Mouse (Mus musculus): ENCODE measurements around the gene Gpc6.

Gene Gpc6

DNA sequence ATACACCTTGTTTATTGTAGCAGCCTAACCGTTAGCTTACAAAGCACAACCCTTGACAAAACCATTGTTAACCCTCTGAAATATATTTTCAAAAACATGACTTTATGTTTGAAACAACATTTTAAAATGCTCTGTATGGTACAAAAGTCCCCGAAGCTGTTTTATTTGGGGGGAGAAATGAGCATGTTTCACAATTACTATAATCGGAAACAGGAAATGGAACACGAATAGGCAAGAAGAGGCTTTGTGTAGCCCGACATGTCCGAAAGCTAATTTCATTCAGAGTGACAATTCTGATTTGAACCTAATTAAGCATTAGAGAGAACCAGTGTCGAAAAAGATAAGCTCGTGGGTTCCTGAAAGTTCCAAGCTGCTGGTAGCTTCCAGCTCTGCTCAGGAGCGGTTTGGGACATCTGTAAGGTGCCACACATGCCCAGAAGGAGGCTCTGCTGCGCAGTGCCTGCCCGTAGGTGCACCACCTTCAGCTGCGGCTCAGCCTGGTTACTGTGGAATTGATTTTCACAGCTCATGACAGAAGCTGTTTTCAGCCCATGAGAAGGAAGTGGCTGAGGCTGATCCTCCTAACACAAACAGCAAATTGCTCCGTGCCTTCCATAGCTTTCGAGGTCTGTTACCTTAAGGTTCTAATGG is 12.9 kb downstream of the Gpc6 start:
- no peaks in the 10 kb centered on the region for H3K27me3 ChIP-seq (ENCODE audit: control insufficient read depth, insufficient read depth, low read length, poor library complexity, severe bottlenecking)
- no peaks in the 10 kb centered on the region for H3K36me3 ChIP-seq (ENCODE audit: control insufficient read depth, insufficient read depth, low read length, poor library complexity, severe bottlenecking)
- DNase-seq (ENCODE audit: low read depth, low spot score), result no peak

DNA sequence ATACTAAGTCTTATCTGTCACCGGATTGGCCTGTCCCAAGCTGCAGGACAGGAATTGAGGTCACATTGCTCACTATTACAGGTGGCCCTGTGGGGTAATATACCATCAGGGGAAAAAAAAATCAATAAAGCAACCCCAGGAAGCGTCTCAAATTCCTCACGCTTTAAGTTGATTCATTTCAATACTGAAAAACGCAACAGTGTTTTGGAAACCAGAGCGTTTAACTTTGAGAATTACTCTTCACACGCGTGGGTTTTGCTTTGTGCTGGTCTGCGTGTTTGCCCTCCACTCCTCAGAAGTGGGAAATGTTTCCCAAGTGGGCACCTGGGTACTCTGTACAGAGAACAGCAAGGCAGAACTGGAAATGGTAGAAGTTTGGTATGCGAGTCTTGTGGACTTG is 13.6 kb downstream of the Gpc6 start:
- no peaks in the 10 kb centered on the region for H3K27me3 ChIP-seq (ENCODE audit: control insufficient read depth, insufficient read depth, low read length, poor library complexity, severe bottlenecking)
- no peak for DNase-seq (ENCODE audit: low read depth, low spot score)
- H3K36me3 ChIP-seq (ENCODE audit: control insufficient read depth, insufficient read depth, low read length, poor library complexity, severe bottlenecking), result no peaks in the 10 kb centered on the region

DNA sequence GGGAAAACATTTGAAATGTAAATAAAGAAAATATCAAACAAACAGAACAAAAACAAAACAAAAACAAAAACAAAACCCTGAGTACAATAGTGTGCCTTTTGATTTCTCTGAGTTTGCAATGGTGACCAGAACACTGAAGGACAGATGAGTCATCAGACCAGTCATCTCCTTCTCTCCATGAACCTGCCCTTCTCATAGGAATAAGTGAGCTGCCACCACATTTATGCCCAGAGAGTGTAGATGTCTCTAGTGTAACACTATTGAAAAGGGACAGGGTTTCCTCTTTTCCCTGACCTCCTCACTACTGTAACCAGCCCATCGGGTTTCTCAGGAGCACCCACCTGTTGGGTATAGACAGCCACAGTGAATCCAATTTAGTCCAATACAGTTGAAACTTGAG is 14.4 kb downstream of the Gpc6 start:
- Histone ChIP-seq H3K36me3 (ENCODE audit: control insufficient read depth, insufficient read depth, low read length, poor library complexity, severe bottlenecking) (no peaks in the 10 kb centered on the region), H3K27me3 (ENCODE audit: control insufficient read depth, insufficient read depth, low read length, poor library complexity, severe bottlenecking) (no peaks in the 10 kb centered on the region)
- no peak for DNase-seq (ENCODE audit: low read depth, low spot score)

DNA sequence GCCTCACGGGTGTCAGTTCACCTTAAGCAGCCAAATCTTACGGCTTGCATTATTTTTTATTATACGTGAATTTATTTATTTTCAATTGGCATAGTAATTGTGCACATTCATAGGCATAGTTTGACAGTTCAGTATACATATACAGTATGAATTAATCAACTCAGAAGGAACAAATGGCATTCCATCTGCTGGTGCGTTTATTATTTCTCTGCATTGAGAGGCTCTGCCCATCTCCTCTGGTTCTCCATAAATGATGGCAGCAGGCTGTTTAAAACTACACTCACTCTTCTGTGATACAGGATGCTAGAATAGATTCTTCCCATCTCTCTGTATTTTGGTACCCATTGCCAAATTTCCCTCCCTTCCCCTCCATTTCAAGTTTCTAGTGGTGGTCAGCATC is 16.7 kb downstream of the Gpc6 start:
- Histone ChIP-seq H3K36me3 (ENCODE audit: control insufficient read depth, insufficient read depth, low read length, poor library complexity, severe bottlenecking) (no peaks in the 10 kb centered on the region), H3K27me3 (ENCODE audit: control insufficient read depth, insufficient read depth, low read length, poor library complexity, severe bottlenecking) (no peaks in the 10 kb centered on the region)
- DNase-seq (ENCODE audit: low read depth, low spot score), result no peak

DNA sequence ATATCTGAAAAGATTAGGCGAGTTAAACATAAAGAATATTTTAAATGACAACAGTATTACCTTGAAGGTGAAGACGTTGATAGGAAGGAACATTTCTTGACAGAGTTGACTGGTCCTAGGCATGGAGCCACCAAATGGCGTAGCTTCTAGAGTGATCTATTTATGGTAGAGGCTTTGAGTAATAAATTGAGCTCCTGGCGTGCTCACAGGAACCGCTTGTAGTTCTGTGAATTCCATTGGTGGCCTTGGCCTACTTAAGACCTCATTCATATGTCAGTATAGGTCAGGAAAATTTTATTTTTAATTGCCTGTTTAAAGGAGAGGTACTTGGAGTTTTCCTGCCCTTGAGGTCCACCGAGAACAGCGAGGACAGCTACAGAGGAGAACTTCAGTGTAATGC is 18.6 kb downstream of the Gpc6 start:
- Histone ChIP-seq H3K36me3 (ENCODE audit: control insufficient read depth, insufficient read depth, low read length, poor library complexity, severe bottlenecking) (no peaks in the 10 kb centered on the region), H3K27me3 (ENCODE audit: control insufficient read depth, insufficient read depth, low read length, poor library complexity, severe bottlenecking) (no peaks in the 10 kb centered on the region)
- DNase-seq (ENCODE audit: low read depth, low spot score), result no peak

DNA sequence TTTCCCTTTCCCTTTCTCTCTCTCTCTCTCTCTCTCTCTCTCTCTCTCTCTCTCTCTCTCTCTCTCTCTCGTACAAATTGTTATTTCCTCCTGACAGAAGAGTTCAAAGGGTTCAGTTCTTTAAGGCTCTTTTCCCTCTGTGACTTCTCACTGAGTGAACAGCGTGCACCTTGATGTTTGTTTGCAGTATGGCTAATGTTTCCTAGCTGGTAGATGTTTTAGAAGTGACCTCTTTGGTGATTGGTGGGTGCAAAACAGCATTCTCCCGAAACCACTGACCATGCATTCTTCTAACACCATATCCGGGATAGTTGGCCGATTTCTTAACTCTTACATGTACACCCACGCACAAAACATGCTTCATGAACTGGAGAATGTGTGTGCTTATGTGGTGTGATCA is 20.9 kb downstream of the Gpc6 start:
- Histone ChIP-seq H3K36me3 (ENCODE audit: control insufficient read depth, insufficient read depth, low read length, poor library complexity, severe bottlenecking) (no peaks in the 10 kb centered on the region), H3K27me3 (ENCODE audit: control insufficient read depth, insufficient read depth, low read length, poor library complexity, severe bottlenecking) (no peaks in the 10 kb centered on the region)
- no peak for DNase-seq (ENCODE audit: low read depth, low spot score)

DNA sequence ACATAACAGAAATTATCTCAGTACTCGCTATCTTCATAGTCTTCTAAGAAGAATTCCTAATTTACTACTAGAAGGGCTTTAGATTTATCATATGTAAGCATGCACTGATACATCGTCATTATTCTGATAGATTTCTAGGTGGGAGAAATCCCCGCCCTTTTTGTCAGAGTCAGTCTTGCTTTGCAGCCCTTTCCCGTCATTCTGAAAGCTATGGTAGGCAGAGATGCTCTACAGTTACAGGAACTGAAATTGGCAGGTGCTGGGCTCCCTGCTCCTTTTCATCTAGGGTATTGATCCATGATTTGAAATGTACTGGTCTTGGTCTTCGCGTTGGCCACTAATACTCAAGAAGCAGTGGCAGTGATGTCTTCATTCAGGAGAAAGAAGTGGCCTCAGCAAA is 22.3 kb downstream of the Gpc6 start:
- no peak for DNase-seq (ENCODE audit: low read depth, low spot score)
- no peaks in the 10 kb centered on the region for H3K27me3 ChIP-seq (ENCODE audit: control insufficient read depth, insufficient read depth, low read length, poor library complexity, severe bottlenecking)
- no peaks in the 10 kb centered on the region for H3K36me3 ChIP-seq (ENCODE audit: control insufficient read depth, insufficient read depth, low read length, poor library complexity, severe bottlenecking)

DNA sequence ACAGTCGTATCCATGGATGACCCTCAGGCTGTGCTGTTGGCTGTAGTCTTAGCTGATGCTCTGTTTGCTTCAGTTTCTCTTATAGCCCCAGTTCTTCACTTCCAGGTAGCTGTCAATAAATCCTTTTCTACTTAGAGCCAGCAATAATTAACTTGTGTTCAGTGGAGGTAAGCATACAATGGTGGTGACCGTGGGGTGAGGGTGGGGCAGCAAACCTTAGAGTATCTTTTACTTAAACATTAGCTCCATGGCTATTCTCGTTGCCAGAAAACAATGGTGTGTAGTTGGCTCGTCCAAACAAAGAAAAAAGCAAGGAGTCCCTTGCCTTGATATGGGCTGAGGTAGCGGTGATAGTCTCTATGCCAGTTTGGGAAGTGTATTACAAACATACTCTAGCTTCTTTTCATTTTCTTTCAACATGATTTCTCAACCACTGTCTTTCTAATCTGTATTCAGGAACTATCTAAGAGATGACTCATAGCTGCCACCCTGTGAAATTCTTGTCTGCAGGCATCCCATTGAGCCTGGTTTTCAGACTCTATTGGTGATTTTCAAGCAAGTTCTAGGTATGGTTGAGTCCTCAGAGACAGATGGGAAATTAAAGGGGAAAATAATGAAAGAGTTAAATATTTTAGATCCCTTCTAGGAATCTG is 22.9 kb downstream of the Gpc6 start:
- no peak for DNase-seq (ENCODE audit: low read depth, low spot score)
- Histone ChIP-seq H3K36me3 (ENCODE audit: control insufficient read depth, insufficient read depth, low read length, poor library complexity, severe bottlenecking) (no peaks in the 10 kb centered on the region), H3K27me3 (ENCODE audit: control insufficient read depth, insufficient read depth, low read length, poor library complexity, severe bottlenecking) (no peaks in the 10 kb centered on the region)

DNA sequence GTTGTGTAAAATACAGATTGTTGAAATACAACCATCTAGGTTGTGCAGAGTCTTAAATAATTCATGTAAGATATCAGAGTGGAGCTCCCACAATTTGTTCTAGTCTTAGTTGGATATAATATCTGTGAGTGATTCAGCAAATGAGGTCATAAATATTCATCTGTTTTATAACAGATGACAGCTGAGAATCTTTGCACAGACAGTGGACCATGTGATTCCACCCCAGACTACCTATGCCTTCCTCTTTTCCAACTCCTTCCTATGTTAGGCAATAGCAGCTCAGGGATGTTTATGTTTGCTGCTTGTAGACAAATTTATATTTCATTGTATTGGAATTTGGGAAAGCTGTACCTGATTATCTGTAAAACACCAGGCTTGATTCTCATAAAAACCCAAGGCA is 32.0 kb downstream of the Gpc6 start:
- no peaks in the 10 kb centered on the region for H3K36me3 ChIP-seq (ENCODE audit: control insufficient read depth, insufficient read depth, low read length, poor library complexity, severe bottlenecking)
- H3K27me3 ChIP-seq (ENCODE audit: control insufficient read depth, insufficient read depth, low read length, poor library complexity, severe bottlenecking), result no peaks in the 10 kb centered on the region
- no peak for DNase-seq (ENCODE audit: low read depth, low spot score)

DNA sequence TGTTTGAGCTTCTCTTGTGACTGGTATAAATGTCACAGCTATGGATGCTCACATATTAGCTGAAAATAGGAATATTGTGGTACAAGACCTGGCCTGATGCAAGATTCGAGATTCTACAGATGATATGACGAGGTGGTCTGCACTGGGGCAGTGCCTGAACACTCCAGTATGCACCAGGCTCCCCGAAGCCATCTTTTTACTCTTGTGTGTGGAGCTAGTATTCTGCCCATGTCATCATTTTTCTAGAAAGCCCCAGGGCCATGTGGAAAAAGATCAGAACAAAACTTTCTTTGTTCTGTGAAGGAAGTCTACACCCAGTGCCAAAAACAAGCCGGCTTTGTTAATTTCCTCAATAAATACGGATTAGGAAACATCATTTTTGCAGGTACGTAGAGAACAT is 39.7 kb downstream of the Gpc6 start:
- no peaks in the 10 kb centered on the region for H3K27me3 ChIP-seq (ENCODE audit: control insufficient read depth, insufficient read depth, low read length, poor library complexity, severe bottlenecking)
- no peaks in the 10 kb centered on the region for H3K36me3 ChIP-seq (ENCODE audit: control insufficient read depth, insufficient read depth, low read length, poor library complexity, severe bottlenecking)
- no peak for DNase-seq (ENCODE audit: low read depth, low spot score)

DNA sequence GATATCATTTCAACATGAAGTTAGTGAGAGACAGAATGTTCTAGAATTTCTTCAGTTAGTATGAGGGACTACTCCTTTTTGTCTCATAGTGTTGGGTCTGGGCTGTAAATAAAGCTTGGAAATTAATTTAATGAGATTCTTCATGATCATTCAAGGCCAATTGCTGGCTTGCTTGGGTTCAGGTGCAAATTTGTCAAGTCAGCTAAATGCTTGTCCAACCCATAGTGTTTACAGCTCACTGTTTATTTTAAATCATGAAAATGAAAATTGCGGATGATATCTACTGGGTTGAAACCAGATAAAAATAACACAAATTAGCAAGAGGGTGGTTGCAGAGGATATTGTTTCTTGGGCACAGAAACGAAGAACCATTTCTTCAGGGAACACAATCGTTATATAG is 49.6 kb downstream of the Gpc6 start:
- no peaks in the 10 kb centered on the region for H3K36me3 ChIP-seq (ENCODE audit: control insufficient read depth, insufficient read depth, low read length, poor library complexity, severe bottlenecking)
- DNase-seq (ENCODE audit: low read depth, low spot score), result no peak

DNA sequence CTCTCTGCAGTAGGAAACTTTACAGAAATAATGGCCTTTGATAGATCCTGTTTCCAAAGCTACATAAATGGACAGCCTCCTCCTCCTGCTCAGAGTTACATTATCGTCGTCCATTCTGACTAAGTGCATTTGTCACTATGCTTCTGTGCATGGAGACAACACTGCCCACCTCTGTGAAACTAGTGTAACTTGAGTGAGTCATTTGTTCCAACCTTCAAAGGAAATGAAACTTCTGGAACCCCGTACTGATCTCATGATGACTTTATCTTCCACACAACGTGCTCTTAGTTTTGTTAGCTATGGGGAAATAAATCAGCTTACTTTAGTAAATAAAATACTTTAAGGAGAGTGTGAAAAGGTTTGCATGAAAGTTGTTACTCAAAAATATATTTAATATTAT is 50.1 kb downstream of the Gpc6 start:
- no peaks in the 10 kb centered on the region for H3K27me3 ChIP-seq (ENCODE audit: control insufficient read depth, insufficient read depth, low read length, poor library complexity, severe bottlenecking)
- no peaks in the 10 kb centered on the region for H3K36me3 ChIP-seq (ENCODE audit: control insufficient read depth, insufficient read depth, low read length, poor library complexity, severe bottlenecking)
- no peak for DNase-seq (ENCODE audit: low read depth, low spot score)

More for the DNA sequence above, 49.6 kb downstream of the Gpc6 start:
- no peaks in the 10 kb centered on the region for H3K27me3 ChIP-seq (ENCODE audit: control insufficient read depth, insufficient read depth, low read length, poor library complexity, severe bottlenecking)

DNA sequence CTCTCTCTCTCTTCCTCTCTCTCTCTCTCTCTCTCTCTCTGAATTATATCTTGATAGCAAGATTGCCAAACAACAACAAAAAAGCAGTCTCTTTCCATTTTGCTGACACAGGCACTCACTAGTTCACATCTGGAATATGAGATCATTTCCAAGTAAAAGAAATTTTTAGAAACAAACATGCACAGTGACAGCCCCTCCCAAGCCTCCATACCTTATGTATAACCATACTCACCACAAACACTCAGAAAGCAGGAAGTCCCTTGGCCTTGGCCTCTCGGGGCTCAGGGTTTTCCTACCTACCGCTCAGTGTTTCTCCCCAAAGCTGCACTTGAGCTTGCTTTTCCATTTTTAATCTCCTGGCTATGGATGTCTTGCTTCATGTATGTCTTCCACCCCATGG is 52.1 kb downstream of the Gpc6 start:
- Histone ChIP-seq H3K27me3 (ENCODE audit: control insufficient read depth, insufficient read depth, low read length, poor library complexity, severe bottlenecking) (no peaks in the 10 kb centered on the region), H3K36me3 (ENCODE audit: control insufficient read depth, insufficient read depth, low read length, poor library complexity, severe bottlenecking) (no peaks in the 10 kb centered on the region)
- no peak for DNase-seq (ENCODE audit: low read depth, low spot score)

DNA sequence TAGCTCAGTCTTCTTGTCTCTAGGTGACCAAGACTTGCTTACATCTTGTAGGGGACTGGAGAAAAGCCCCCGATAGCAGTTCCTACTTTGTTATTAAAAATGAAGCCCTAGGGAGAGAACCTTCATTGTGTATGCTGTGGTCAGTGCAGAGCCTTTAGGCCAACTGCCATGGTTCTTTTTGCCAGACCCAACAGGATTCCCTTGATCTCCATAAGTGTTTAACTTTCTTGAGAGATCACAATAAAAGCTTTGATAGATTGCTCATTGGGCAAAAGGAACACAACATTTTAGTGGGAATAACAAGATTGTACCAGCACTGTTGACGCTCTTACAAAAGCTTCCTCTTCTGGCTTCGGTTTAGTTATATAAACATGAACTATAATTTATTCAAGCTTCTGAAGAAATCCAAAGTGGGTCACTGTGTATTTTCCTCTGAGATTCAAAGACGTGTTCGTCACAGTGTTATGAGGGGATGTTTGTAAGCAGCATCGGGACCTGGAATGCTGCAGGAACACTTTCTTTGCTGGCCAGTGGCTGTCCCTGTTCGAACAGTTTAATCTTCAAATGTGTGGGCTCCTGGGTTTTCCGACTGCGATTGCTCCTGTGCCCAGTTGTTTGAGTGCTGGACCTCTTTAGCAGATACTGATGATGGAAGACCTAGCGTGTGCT is 54.7 kb downstream of the Gpc6 start:
- Histone ChIP-seq H3K36me3 (ENCODE audit: control insufficient read depth, insufficient read depth, low read length, poor library complexity, severe bottlenecking) (no peaks in the 10 kb centered on the region), H3K27me3 (ENCODE audit: control insufficient read depth, insufficient read depth, low read length, poor library complexity, severe bottlenecking) (no peaks in the 10 kb centered on the region)
- no peak for DNase-seq (ENCODE audit: low read depth, low spot score)

DNA sequence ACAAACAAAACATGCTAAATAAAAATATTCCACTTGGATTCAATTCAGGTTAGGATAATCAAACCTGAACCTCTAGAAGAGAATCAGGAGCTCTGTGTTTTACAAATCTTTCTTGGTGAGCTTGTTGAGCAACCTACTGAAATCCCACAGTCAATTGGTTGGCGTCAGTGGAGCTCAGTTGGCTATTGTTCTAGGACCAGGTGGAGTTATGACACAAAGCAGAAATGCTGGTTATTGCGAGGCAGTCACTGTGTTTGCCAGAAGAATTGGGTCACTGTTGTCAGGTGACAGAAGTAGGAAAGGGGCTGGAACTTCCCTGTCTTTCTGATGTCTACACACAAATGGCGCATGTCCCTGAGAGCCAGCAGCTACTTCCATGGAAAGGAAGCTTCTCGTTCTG is 56.6 kb downstream of the Gpc6 start:
- Histone ChIP-seq H3K36me3 (ENCODE audit: control insufficient read depth, insufficient read depth, low read length, poor library complexity, severe bottlenecking) (no peaks in the 10 kb centered on the region), H3K27me3 (ENCODE audit: control insufficient read depth, insufficient read depth, low read length, poor library complexity, severe bottlenecking) (no peaks in the 10 kb centered on the region)
- DNase-seq (ENCODE audit: low read depth, low spot score), result no peak

All from splenic B cell, adult 2 months (primary cell).